Mouse (Mus musculus) brain, embryonic 18.5 days (tissue): ENCODE measurements around the gene Pbld1.

ENCODE experiments used
- DNase-seq: peaks from one replicate; pipeline ENCODE4 v3.0.0-alpha.2; 2012; ENCODE audit warnings: low read depth, low spot score

Pbld1 gene

GRCm38 (mm10) chr10:63092616-63093550, 32.9 kb downstream of the Pbld1 start:
- DNase-seq, result no peak

GRCm38 (mm10) chr10:63096757-63097156, 36.8 kb downstream of the Pbld1 start:
- no peak for DNase-seq

GRCm38 (mm10) chr10:63098191-63098590, 38.2 kb downstream of the Pbld1 start:
- no peak for DNase-seq

GRCm38 (mm10) chr10:63099521-63099920, 39.6 kb downstream of the Pbld1 start, which contains the start of gene Atoh7:
Gene Atoh7 (plus strand): TSS chr10:63099651.
- DNase-seq, result no peak

GRCm38 (mm10) chr10:63099941-63100562, 40.1 kb downstream of the Pbld1 start:
- DNase-seq, result no peak

GRCm38 (mm10) chr10:63100657-63101056, 40.7 kb downstream of the Pbld1 start:
- DNase-seq, result no peak

- no peak for DNase-seq
Measured at GRCm38 (mm10) chr10:63113027-63113604, 53.2 kb downstream of the Pbld1 start.

- no peak for DNase-seq
Measured at GRCm38 (mm10) chr10:63113716-63114360, 53.9 kb downstream of the Pbld1 start.

- no peak for DNase-seq
Measured at GRCm38 (mm10) chr10:63115881-63116280, 55.9 kb downstream of the Pbld1 start.

- no peak for DNase-seq
Measured at GRCm38 (mm10) chr10:63116376-63116775, 56.4 kb downstream of the Pbld1 start.

- DNase-seq, result no peak
Measured at GRCm38 (mm10) chr10:63117583-63117982, 57.6 kb downstream of the Pbld1 start.

GRCm38 (mm10) chr10:63119916-63120315, 60.0 kb downstream of the Pbld1 start:
- no peak for DNase-seq

- no peak for DNase-seq
Measured at GRCm38 (mm10) chr10:63121961-63122360, 62.0 kb downstream of the Pbld1 start.

GRCm38 (mm10) chr10:63122516-63122915, 62.6 kb downstream of the Pbld1 start:
- no peak for DNase-seq

- DNase-seq, result no peak
Measured at GRCm38 (mm10) chr10:63123141-63123540, 63.2 kb downstream of the Pbld1 start.

- DNase-seq, result no peak
Measured at GRCm38 (mm10) chr10:63124016-63124415, 64.1 kb downstream of the Pbld1 start.

GRCm38 (mm10) chr10:63125343-63125742, 65.4 kb downstream of the Pbld1 start:
- no peak for DNase-seq

GRCm38 (mm10) chr10:63126116-63126515, 66.2 kb downstream of the Pbld1 start:
- DNase-seq, result no peak

GRCm38 (mm10) chr10:63127156-63127555, 67.2 kb downstream of the Pbld1 start:
- no peak for DNase-seq
